Mouse (Mus musculus) kidney, embryonic 16.5 days (tissue): ENCODE results near the gene Pheta1. TPM values are rescaled to one million over a fixed set of nuclear protein-coding genes. Genes with fewer than 3 reads are reported as not detected.

Experiments used
- ATAC-seq: fragments of 200-750 bp; cut with Nextera tagmentation; 2 replicates; pipeline ENCODE4 v1.8.0; 2017; ENCODE audit warnings: moderate TSS enrichment; ENCODE audit not compliant: low FRiP score, low TSS enrichment
- H3K27ac ChIP-seq: fragments of 300-500 bp; sonication (generic); 2 replicates; pipeline ENCODE4 v1.5.1; 2014; ENCODE audit warnings: low read length
- H3K27me3 ChIP-seq: fragments of 300-500 bp; sonication (generic); 2 replicates; pipeline ENCODE4 v1.6.1; 2014; ENCODE audit warnings: low read length, control low read depth, mixed read lengths; ENCODE audit not compliant: insufficient read depth
- H3K36me3 ChIP-seq: fragments of 300-500 bp; sonication (generic); 2 replicates; pipeline ENCODE4 v1.6.1; 2014; ENCODE audit warnings: low read length, control low read depth, mixed read lengths; ENCODE audit not compliant: insufficient read depth
- H3K4me1 ChIP-seq: fragments of 300-500 bp; sonication (generic); 2 replicates; pipeline ENCODE4 v1.6.1; 2014; ENCODE audit warnings: low read length, control low read depth, mixed read lengths; ENCODE audit not compliant: insufficient read depth
- H3K4me2 ChIP-seq: fragments of 300-500 bp; sonication (generic); replicated peaks from 2 replicates; pipeline ENCODE4 v1.6.1; 2014; ENCODE audit warnings: low read depth, low read length
- H3K4me3 ChIP-seq: fragments of 300-500 bp; sonication (generic); 2 replicates; pipeline ENCODE4 v1.5.1; 2014; ENCODE audit warnings: mild to moderate bottlenecking, low read length
- H3K9ac ChIP-seq: fragments of 300-500 bp; sonication (generic); replicated peaks from 2 replicates; pipeline ENCODE4 v1.6.1; 2014; ENCODE audit warnings: low read length
- H3K9me3 ChIP-seq: fragments of 300-500 bp; sonication (generic); 2 replicates; pipeline ENCODE4 v1.6.1; 2016; ENCODE audit warnings: low read length, control low read depth
- WGBS: fragments of 180-500 bp; shearing (Covaris S2); extraction: QIAGEN DNeasy Blood & Tissue Kit; methylation state at CpG from one replicate; pipeline ENCODE4 v1.1.7; 2014; 5-methylcytosine and 5-hydroxymethylcytosine counted together
- microRNA-seq: library from miRNA; unstranded; fragments of <30 nt; microRNA quantifications from one replicate; pipeline ENCODE4, GENCODE M21; 2016
- polyA plus RNA-seq: library from polyadenylated mRNA; unstranded; fragments of >200 nt; fragmentation: Nextera tagmentation; extraction: Ambion mirVana; gene quantifications from 2 replicates; pipeline ENCODE4 v1.2.1, GENCODE M21; 2015

Pheta1 gene
- polyA plus RNA-seq, 1 experiment from 2014 or later, result 33.2 TPM

DNA sequence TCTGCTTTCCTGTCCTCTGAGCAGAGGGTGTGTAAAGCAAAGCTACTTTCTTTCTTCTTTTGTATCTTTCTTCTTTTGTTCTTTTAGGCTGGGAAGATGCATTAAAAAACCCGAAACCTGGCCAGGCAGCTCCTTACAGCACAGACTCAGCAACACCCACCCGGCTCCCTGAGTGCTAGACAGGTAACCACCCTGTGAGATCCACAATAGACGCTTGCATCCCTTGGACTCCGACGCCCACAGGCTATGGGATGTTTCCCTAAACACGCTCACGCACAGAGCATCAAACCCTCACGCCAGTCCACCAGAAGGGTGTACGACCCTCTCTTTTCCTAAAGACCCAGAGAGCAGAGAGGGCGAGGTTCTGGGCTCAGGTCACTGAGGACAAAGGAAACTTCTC, 45.9 kb downstream of the Pheta1 start:
- ATAC-seq, result no peak
- Histone ChIP-seq H3K4me2 (no peak overlapping the region), H3K27me3 (no peaks in the 10 kb centered on the region), H3K27ac (no peak overlapping the region), H3K9ac (no peak overlapping the region), H3K4me3 (no peak overlapping the region), H3K4me1 (peaks cover 18% of the 10 kb centered on the region), H3K36me3 (no peaks in the 10 kb centered on the region), H3K9me3 (no peaks in the 10 kb centered on the region)
- 52% methylated on average over 10 of the region's 10 CpGs for WGBS

DNA sequence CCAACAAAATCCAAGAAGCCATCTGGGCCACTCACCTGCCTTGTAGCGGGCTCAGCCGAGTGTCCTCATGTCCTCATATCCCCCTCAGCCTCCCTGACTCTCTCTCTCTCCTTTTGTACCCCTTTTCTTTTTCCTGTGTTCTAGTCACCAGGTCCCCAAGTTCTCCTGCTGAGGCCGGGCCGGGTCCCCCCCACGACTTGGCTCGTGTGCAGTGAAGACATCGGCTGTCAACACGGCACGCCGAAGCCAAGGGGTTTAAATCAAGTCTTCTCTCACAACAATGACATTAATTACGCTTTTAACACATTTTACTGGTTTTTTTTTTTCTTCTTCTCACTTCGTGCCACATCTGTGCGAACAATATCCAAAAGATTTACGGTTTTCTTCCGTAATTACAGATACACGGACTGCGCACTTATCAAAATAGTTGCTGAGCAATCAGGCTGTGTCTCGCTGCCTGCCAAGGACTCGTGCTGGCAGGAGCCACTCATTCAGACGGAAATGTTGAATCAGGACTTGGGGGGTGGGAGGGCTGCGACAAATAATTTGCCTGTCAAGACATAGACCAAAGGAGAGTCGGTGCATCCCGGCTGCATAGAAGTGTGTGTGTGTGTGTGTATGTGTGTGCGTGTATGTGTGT, 46.5 kb downstream of the Pheta1 start:
- Histone ChIP-seq H3K36me3 (no peaks in the 10 kb centered on the region), H3K27ac (no peak overlapping the region), H3K9ac (no peak overlapping the region), H3K4me2 (peak overlapping the region; percentile 21), H3K4me1 (peaks cover 16% of the 10 kb centered on the region), H3K27me3 (no peaks in the 10 kb centered on the region), H3K9me3 (no peaks in the 10 kb centered on the region), H3K4me3 (no peak overlapping the region)
- no peak for ATAC-seq
- WGBS, result 20% methylated on average over 24 of the region's 24 CpGs

DNA sequence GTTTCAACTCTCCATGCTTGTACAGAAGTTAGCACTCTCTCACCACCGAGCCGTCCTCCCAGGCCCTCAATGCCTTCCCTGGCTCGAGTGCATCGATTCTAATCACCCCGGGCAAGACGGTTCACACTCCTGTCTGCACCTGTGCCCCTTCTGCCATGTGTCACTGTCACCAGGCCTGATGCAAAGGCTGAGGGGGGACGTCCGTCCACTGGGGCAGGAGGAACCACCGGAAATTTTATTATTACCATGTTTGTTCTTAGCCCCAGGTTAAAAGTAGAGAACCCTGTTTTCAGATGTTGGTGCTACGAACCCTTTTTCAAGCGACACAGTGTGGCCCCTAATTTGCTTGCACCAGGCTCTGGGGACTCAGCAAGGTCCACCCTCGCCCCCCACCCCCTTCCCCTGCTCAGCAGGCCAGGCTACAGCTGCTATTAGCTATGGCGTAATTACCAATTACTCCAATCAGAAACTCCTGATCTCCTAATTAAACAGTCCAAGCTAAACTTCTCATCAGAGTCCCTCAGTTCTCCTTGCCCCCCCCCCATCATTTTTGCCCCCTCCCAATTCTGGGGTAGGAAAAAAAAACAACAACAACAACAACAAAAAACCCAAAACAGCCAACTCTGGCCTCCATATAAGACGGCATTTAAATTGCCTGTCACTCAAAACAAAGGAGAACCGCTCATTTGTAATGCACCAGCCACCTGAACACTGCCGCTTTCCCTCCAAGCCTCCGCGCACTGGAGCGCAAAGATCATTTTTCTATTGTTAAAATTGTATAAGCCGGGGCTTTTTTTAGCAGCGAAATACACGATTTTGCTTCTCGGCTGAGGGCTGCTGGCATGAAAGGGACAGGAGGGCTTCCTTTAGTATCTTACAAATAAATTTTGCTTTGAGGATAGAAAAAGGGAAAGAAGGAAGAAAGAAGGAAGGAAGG, 54.3 kb downstream of the Pheta1 start:
- WGBS, result 57% methylated on average over 23 of the region's 23 CpGs
- no peak for ATAC-seq
- H3K9me3 ChIP-seq, result no peaks in the 10 kb centered on the region
- no peaks in the 10 kb centered on the region for H3K4me1 ChIP-seq
- no peaks in the 10 kb centered on the region for H3K36me3 ChIP-seq
- H3K9ac ChIP-seq, result no peak overlapping the region
- no peak overlapping the region for H3K4me2 ChIP-seq
- H3K27ac ChIP-seq, result no peak overlapping the region
- no peaks in the 10 kb centered on the region for H3K27me3 ChIP-seq
- no peak overlapping the region for H3K4me3 ChIP-seq

Small RNA genes within 50 kb of the gene (microRNA-seq; reads per million reads assigned to microRNA genes)
- not detected for gene Mir7031

Other genes with a start within 250 kb of the Pheta1 start
- gene Acad12, start 230.0 kb upstream of the Pheta1 start, polyA plus RNA-seq, result 3.5 and 3.6 TPM in 2 replicates
- 4.3 and 5.7 TPM in 2 replicates for gene Acad10, start 188.5 kb upstream of the Pheta1 start, polyA plus RNA-seq
- 34.9 and 37.4 TPM in 2 replicates for gene Brap, start 188.4 kb upstream of the Pheta1 start, polyA plus RNA-seq
- gene Atxn2, start 137.6 kb upstream of the Pheta1 start, polyA plus RNA-seq, result 38.9 and 56.5 TPM in 2 replicates
- gene Sh2b3, start 11.3 kb upstream of the Pheta1 start, polyA plus RNA-seq, result 17.4 and 17.8 TPM in 2 replicates
- 9.0 and 9.9 TPM in 2 replicates for gene Cux2, start 201.1 kb downstream of the Pheta1 start, polyA plus RNA-seq